Mouse (Mus musculus) spleen, postnatal 4 days (tissue): ENCODE measurements around the gene Arl6.

Source experiments
- DNase-seq, 2 experiments: peaks; one replicate each; pipeline ENCODE4 v3.0.0; 2022; ENCODE audit warnings: low spot score in 2 of 2

The Arl6 gene

DNA sequence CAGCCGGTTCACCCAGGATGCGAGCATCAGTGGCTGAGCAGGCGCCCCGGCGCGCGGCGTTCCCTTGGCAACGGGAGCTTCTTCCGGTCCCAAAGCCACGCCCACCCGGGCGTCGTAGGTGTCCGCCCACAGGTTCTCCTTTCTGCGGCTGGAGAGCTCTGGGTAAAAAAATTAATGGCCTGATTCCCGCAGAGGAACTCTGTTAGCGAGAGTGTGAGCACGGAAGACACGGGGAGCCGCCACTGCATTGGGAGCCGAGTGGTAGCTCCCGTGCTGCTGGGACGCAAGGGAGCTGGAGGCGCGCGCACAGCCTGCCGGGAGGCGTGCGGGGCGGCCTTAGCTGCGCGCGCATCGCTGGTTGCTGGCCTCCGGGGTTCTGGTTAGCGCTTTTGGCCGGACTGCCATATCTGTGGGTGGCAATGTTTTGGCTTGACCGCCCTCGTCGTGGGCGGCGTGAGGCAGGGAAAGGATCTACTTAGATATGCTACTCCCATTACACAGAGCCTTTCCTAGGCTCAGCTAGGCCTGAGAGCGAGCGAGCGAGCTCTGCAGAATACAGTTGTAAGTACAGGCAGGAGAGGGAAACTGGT lies at the start of gene Arl6:
Arl6 (minus strand) TSS at position 290 of the 590 bp plus-strand sequence.
- DNase-seq, result peak; percentile 85 to 93

DNA sequence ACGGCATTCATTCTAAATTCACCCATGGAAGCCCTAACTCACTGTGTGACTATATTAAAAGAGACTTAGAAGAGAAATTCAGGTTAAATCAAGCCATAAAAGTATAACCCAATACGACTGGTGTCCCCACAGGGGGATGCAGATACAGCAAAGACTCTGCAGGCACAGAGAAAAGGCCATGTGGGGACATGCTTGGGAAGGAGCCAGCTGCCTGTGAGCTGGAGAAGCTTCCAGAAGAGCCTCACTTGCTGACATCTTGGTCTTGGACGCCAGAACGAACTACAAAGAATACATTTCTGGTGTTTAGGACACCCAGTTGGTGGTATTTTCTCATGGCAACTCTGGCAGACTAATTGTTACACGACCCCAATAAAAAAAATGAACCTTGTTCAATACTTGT lies 45.9 kb upstream of the Arl6 start:
- DNase-seq, result no peak

DNA sequence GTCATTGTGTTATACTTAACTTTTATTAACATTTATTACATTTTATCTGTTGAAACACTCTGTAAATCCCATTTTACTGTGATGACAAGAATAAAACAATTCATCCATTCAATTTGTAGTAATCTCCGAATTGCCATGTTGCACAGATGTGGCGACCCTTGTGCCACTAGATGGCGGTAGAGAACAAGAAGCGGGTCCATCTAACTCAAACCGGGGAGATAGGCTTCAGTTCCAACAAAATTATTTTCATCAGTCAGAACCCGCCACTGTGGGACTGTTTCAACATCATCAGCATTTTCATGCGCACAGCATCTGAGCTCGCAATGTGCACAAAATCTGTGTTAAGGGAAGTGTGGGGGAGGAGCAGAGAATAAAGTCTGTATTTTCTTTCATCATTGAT lies 44.2 kb upstream of the Arl6 start:
- DNase-seq, result peak; percentile 26 to 70

DNA sequence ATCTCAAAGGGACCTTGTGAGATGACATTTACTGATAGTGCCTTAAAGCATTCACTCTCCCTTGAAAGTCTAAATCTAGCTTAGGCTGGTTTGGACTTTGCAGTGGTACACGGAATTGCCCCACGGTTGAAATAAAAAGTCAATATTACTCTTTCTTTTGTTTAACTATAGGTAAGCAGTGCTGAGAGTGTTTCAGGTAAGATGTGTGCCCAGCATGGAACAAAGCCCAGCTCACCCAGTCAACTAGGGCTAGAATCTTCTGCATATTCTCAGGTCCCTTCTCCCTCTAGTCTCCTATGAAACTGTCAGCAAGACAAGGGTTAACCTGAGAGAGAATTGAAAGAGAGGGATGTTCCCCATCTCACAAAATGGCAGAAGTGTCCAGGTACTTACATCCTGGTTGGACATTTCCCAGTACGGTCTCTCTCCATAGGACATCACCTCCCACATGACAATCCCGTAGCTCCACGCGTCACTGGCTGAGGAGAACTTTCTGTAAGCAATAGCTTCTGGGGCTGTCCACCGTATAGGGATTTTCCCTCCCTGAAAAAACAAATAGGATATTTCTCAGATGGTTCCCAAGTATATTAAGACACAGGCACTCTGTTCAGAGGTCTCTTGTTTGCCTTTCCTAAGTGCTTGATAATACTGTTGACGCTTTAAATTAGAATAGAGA lies 43.2 kb upstream of the Arl6 start:
- no peak for DNase-seq

DNA sequence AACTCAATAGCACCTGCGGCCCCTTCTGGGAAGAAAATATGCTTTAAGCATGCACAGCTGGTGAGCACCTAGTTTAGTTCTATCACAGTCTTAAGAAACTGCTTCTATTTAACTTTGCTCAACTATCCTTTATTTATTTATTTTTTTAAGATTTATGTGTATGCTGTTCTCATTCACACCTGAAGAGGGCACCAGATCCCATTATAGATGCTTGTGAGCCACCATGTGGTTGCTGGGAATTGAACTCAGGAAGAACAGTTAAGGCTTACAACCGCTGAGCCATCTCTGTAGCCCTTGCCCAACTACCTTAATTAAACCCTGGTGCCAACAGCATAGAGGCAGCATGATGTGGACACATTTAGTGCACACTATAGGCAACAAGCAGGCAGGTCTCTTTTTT lies 27.7 kb upstream of the Arl6 start:
- no peak for DNase-seq

DNA sequence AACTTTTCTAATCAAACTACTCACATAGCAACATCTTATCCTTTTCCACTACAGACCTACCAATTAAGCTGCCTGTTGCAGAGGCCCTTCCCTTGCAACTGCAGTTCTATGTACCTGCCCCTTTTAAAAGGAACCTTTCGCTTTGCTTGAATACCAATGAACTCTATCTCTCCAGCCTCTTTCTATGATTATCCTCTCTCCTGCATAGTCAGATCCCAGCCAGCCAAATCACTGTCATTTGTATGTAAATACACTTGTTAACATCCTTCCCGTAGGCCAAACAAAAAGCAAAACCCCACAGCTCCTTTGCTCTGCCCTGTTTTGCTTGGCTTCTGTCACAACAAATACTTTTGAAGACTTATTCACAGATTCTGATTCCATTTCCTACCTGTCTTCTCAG lies 4.6 kb upstream of the Arl6 start:
- no peak for DNase-seq

DNA sequence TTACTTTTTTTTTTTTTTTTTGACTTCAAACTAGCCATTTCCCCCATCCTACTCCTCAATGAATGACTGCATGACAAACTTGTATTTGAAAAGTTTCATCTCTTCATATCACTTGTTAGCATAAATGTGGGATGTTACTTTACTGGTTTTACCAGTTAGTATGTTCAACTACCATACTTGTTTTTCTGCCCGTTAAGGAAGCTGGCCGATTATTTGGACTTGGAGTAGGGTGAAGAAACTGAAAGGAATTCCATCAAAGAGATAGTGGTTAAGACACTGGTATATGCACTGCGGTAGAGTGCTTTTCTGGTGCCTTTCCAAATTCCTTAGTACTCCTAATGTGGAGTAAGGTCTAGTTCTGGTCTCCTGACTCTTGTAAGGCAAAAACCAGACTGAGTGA lies 794 bp upstream of the Arl6 start:
- no peak for DNase-seq

DNA sequence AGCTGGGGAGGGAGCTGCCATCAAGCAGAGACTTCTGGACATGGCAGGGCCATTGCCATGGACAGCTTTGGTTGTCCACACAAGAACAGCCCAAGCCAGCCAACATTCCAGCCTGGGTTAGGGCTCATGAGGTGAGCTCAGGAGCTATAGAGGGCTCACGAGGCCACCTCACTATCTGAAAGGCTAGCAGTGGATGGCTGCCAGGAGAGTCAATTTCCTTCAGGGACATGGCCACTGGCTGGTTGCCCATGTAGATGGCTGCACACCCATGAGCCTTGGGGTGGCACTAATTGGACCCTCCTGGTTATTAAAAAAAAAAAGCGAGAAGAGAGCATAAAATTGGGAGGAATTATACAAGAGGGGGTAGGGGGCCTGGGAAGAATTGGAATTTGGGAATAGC lies 4.6 kb downstream of the Arl6 start:
- DNase-seq, result no peak

DNA sequence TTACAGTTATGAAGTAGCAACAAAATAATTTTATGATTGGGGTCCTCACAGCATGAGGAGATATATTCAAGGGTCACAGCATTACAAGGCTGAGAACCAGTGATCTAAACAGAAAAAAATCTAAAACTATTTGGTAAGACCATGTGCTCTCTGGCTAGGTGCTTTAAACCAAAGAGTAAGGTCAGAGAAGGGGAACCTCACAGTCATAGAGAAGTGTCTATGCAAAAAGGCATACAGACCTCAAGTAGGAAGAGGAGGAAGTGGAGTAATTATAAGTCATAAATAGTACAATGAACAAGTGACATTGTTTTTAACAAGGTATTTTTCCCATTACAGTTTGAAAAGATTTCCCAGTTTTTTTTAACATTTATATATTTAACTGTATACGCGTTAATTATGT lies 17.6 kb downstream of the Arl6 start:
- no peak for DNase-seq

DNA sequence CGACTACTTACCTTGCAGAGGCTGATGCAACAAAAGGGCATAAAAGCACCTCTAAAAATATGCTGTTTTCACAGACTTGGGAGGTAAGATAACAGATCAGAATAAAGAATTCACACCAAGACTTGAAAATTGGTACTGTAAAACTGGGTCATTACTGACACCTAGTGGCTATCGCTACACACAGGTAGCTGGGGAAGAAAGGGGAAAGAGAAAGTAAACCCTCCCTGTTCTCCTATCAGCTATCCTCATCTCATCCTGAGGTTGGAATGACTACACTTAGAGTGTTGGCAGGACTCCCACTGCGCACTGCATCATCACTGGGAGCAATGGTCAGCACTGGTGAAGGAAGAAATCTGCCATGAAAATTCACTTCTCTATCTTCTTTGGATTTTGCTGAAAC lies 22.0 kb downstream of the Arl6 start:
- no peak for DNase-seq

DNA sequence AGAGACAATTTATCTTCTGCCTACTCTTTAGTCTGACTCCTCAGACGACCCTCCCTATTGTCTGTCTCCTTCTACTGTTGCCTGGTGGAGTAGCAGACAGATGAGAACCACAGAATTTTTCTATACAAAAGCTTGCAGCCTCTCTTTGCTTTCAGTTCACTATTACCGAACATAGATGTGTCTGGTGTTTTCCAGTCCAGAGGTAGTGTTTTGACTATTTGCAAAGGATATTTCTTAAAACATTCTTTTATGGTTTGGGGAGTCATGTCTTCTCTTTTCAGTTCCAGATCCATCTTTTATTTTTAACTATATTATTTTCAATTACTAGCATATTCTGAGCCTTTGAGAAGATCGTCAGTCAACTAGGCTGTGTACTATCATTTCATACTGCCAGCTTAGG lies 23.5 kb downstream of the Arl6 start:
- no peak for DNase-seq

DNA sequence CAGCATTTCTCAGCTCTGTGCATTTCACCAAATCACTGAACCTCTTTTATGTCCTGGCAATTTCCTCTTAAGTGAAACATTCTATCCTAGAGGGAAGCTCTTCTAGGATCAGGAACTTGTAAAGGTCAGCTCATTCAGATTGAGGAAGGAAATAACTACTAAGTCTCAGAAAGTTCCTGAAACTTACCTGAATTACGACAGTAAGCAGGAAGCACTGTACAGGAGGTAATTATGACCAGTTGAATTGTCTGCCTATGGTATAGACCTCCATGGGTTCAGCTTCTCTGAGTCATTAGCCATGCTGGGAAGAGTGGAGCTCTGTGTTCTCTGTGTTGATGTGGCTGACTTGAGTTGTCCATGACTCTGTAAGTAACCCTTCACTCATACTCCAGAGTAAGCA lies 28.4 kb downstream of the Arl6 start:
- no peak for DNase-seq

DNA sequence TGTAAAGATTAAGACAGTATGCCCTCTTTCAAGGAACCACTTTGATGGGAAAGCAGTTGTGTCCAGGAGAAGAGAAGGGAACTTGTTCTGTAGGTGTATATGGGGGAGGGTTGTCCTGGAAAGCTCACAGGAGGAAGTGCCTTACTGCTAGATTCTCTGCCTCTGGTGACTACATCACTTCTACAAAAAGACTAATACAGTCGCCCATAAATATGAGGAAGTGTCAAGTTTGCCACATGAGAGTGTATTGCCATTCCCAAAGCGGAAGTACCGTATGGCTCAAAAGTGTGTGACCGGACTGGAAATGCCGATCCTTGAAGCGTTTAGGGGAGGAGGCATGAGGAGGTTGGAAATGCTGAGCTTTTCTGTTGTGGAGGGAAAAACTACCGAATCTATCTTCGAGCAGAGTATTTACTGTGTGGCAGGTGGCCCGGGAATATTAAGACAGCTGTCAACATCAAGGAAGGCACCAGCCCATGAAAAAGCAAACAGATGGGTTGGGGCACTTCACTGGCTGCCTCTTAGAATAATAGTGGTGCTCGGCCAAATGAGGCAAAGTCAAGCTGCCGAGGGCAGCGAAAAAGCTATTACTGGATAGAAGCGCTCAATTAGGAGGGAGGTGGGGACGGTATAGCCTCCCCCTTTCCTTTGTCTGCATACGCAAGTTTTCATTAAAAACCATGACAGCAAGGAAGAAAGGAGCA lies 35.0 kb downstream of the Arl6 start:
- DNase-seq, result no peak

DNA sequence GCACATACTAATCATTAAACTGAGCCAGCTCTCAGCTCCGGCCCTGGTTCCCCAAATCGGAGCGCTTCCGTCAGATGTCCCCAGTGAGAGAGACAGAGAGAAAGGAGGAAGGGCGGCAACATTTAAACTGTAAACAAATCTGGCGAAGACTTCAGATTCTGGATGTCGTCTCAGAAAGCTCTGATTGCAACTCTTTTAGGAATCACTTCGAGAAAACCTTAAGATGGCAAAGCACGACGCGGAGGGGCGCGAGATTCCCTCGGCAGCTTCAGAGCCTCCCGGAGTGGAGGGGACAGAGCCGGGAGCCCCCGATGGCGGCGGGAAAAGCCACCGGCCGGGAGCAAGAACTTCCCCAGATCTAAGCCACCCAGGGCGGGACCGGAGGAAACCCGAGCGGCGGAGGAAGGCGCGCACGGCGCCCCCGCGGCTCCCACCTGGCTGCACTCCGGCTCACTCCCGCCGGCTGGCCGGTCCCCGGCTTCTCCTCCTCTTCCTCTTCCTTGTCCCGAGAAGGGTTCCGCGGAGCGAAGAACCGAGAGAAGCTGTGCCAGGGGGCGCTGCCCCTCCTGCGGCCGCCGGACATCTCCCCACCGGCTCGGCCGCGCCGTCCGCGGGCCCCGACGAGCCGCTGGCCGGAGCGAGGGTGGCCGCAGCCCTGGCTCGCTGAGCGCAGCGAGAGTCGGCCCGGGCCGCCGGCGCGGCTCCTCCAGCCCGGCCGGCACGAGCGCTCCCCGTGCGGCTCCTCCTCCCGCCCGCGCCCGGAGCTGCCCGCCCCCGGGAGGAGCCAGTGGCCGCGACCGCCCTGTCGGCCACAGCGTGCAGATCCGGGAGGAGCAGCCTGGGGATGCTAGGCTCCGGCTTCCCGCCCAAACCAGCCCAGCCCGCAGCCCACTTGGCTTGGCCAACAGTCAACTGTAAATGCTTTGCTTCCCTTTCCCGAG lies 38.6 kb downstream of the Arl6 start, which contains the start of gene Crybg3:
Crybg3 (minus strand) TSS at position 669 of the 941 bp plus-strand sequence.
- DNase-seq, result peak; percentile 48 to 71

DNA sequence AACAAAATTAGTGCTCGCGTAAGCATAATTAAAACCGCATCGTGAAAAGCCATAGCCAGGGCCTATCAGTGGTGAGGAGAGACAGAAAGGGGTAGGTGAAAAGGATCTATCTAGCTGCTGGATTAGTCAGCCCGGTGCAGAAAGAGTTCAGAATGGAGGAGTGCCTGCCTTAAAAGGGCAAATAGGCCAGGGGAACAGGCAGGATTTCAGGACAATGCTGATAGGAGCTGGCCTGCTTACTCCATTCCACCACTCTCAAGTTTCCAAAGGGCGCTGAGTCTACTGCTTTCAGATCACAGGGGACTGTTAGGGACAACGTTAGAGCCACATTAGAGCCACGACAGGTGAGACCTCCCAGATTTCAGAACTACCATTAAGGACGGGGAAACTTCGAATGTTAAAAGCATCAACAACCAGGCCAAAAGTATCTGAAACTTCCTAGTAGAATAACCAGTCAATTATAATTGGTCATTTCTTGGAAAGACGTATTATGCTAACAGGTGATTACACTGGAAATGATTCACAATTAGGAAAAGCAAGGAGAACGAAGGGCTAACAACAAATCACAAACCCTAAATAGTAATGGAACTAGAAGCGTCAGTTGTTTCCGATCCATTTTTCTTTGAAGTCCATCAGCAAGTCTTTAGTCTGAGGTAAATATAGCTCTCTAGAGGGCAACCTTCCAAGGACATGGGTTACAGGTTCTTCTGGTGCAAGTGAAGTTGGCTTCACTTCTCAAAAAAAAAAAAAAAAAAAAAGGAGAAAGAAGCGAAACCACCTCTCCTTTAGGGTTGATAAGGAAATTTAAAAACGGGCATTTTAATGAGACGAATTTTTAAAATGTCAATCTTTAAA lies 39.6 kb downstream of the Arl6 start:
- DNase-seq, result no peak

DNA sequence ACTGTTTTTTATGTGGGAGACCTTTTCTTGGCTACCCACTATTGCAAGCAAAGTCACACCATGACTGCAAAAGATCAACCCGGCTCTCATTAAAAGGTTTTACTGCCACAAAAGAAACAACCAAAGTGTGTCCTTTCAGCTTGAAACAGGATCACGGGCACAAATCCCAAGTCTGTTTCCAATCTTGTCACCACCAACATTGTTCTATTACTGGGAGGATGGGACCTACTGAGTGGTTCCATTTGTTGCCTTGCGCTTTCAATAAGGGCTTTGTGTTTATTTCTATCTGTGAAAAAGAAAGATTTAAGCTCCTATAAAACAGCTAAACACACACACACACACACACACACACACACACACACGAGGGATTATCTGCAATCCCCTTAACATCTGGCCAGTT lies 40.2 kb downstream of the Arl6 start:
- no peak for DNase-seq

DNA sequence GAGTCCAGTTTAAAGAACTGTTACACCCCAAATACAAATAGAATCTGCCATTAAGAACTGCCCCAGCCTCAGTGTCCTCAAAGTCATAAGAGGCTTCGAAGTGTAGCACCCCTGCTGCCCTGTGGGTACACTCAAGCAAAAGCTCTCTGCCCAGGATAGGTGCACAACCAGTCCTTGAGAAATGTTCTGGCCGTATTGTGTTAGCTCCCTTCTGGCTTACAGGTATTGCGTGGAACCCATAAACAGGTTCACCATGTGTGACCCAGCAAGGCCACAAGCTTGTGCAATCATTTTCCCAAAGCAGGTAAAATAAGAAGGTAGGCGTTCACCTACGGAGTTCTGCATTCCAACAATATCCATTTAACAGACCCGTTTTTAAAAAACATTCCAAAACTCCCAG lies 41.9 kb downstream of the Arl6 start:
- peak in 1 of 2 experiments; percentile 32 for DNase-seq

DNA sequence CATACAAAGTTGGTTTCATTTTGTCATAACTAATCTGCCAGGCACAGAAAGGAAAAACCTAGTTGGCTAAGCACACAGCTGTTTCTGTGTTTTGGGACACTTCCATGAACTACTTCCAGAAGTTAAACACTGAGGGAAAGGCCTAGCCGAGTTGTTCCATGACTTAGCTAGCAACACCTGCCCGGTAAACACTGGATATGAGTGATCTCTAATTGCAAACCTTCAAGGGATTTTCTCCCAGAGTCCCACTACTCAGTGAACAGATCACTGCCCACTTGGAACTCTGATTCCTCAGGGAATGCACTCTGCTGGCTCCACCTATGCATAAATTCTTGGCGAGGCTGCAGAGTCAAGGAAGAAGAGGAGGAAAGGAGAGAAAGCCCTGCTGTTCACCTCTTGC lies 44.5 kb downstream of the Arl6 start:
- DNase-seq, result no peak

DNA sequence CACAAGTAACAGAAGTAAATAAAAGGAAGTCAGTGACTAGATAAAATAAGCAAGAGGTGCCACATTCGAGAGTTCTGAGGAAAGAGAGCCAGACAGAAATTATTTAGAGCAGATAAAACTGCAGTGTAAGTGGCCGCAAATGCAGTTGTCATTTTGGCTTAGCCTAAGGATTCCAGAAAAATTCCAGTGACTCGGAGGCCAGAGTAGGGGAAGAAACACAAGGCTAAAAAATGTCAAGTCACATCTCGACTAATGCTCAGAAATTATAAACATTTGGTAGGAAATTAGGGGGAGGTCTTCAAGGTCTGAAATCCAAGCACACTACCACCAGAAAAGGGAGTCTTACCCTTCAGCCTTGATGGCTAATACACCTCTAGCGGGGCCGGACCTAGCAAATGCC lies 48.4 kb downstream of the Arl6 start:
- peak in 1 of 2 experiments; percentile 1 for DNase-seq

DNA sequence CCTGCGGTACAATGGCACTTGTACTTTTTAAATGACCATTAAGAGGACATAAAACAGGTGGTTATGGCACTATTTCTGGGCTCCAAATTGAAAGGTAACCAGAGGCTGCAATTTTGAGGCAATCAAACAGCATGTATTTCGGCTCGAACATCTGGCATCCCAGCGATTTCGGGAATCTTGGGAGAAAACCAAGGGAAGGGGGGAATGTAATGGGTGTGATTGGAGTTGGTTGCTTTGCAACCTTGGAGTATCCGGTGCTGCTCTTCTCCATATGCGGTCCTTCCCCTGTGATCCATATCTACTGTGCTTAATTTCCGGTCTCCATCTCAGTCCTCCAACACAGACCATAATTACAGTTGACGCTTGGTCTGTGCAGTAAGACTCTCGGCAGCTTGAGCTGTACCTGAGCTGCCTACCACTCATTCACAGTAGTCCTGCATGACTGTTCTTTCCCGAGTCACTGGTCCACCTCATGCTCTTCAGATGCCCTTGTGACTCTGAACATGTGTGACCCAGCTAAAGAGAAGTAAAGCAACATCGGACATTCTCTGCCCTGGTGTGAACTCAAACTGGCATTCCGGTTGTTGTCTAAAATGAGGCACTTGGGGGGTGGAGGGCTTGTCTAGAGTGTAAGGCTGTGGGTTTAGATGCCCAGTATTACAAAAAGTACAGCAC lies 50.7 kb downstream of the Arl6 start:
- DNase-seq, result peak in 1 of 2 experiments; percentile 34
